Mouse (Mus musculus) lung, embryonic 16.5 days (tissue): Measurements from ENCODE around the gene Kctd19. TPM values are rescaled to one million over a fixed set of nuclear protein-coding genes. Genes with fewer than 3 reads are reported as not detected.

Experiments used
- ATAC-seq: fragments of 200-750 bp; cut with Nextera tagmentation; 2 replicates; pipeline ENCODE4 v1.8.0; 2017; ENCODE audit warnings: low read depth, mild to moderate bottlenecking, moderate library complexity
- H3K27ac ChIP-seq: fragments of 300-500 bp; sonication (generic); 2 replicates; pipeline ENCODE4 v1.5.1; 2014; ENCODE audit warnings: mild to moderate bottlenecking, control low read depth, low read length
- H3K27me3 ChIP-seq: fragments of 300-500 bp; sonication (generic); 2 replicates; pipeline ENCODE4 v1.6.1; 2014; ENCODE audit warnings: low read depth, low read length, mixed read lengths; ENCODE audit not compliant: control insufficient read depth, insufficient read depth
- H3K36me3 ChIP-seq: fragments of 300-500 bp; sonication (generic); 2 replicates; pipeline ENCODE4 v1.6.1; 2014; ENCODE audit warnings: low read length; ENCODE audit not compliant: control insufficient read depth, insufficient read depth
- H3K4me1 ChIP-seq: fragments of 300-500 bp; sonication (generic); replicated peaks from 2 replicates; pipeline ENCODE4 v1.6.1; 2014; ENCODE audit warnings: low read length, mixed read lengths; ENCODE audit not compliant: control insufficient read depth, insufficient read depth
- H3K4me2 ChIP-seq: fragments of 300-500 bp; sonication (generic); 2 replicates; pipeline ENCODE4 v1.6.1; 2014; ENCODE audit warnings: low read depth, low read length, control low read depth
- H3K4me3 ChIP-seq: fragments of 300-500 bp; sonication (generic); 2 replicates; pipeline ENCODE4 v1.5.1; 2014; ENCODE audit warnings: mild to moderate bottlenecking, low read length, control low read depth
- H3K9ac ChIP-seq: fragments of 300-500 bp; sonication (generic); 2 replicates; pipeline ENCODE4 v1.6.1; 2014; ENCODE audit warnings: low read length, control low read depth
- H3K9me3 ChIP-seq: fragments of 300-500 bp; sonication (generic); 2 replicates; pipeline ENCODE4 v1.6.1; 2016; ENCODE audit warnings: low read length; ENCODE audit not compliant: control insufficient read depth
- WGBS: fragments of 180-500 bp; shearing (Covaris S2); extraction: QIAGEN DNeasy Blood & Tissue Kit; methylation state at CpG from one replicate; pipeline ENCODE4 v1.1.7; 2014; 5-methylcytosine and 5-hydroxymethylcytosine counted together
- polyA plus RNA-seq: library from polyadenylated mRNA; unstranded; fragments of >200 nt; fragmentation: Nextera tagmentation; extraction: Ambion mirVana; gene quantifications from 2 replicates; pipeline ENCODE4 v1.2.1, GENCODE M21; 2015

Kctd19 gene
- 0.13 and 0.36 TPM in 2 replicates for polyA plus RNA-seq

GRCm38 (mm10) chr8:105413391-105413790 is at the start of gene Kctd19, which contains the start of gene Lrrc36:
TSS of gene Kctd19 (minus strand) at chr8:105413502.
TSS of gene Lrrc36 (plus strand) at chr8:105413571.
- H3K27me3 ChIP-seq: peaks cover 10% of the 10 kb centered on the region
- H3K27ac ChIP-seq: no peak within 1 kb of the TSS
- H3K4me2 ChIP-seq: peak within 1 kb of the TSS; percentile 68
- H3K36me3 ChIP-seq: no peaks in the 10 kb centered on the region
- peaks cover 9% of the 10 kb centered on the region for H3K4me1 ChIP-seq
- H3K9ac ChIP-seq: peak within 1 kb of the TSS; percentile 43
- 1% methylated on average over 30 of the region's 34 CpGs for WGBS
- H3K9me3 ChIP-seq: no peaks in the 10 kb centered on the region
- ATAC-seq: peak; percentile 86
- peak within 1 kb of the TSS; percentile 46 for H3K4me3 ChIP-seq

GRCm38 (mm10) chr8:105461085-105461803 is 47.9 kb upstream of the Kctd19 start:
- H3K27me3 ChIP-seq: no peaks in the 10 kb centered on the region
- H3K4me1 ChIP-seq: peaks cover 20% of the 10 kb centered on the region
- H3K4me2 ChIP-seq: peak overlapping the region; percentile 5; the same call in 1 of the 2 replicates
- peak overlapping the region; percentile 89 for H3K27ac ChIP-seq
- H3K9me3 ChIP-seq: no peaks in the 10 kb centered on the region
- no peak overlapping the region for H3K4me3 ChIP-seq
- WGBS: 37% methylated on average over 13 of the region's 13 CpGs
- ATAC-seq: peak; percentile 80
- H3K9ac ChIP-seq: no peak overlapping the region
- no peaks in the 10 kb centered on the region for H3K36me3 ChIP-seq

GRCm38 (mm10) chr8:105455218-105455617 is 41.9 kb upstream of the Kctd19 start:
- Histone ChIP-seq H3K4me2 (no peak overlapping the region), H3K27ac (no peak overlapping the region), H3K4me3 (no peak overlapping the region), H3K9me3 (no peaks in the 10 kb centered on the region), H3K4me1 (peaks cover 14% of the 10 kb centered on the region), H3K9ac (0 out of 2 replicates have a peak overlapping the region, but pooled peaks have one; percentile 5), H3K36me3 (no peaks in the 10 kb centered on the region), H3K27me3 (no peaks in the 10 kb centered on the region)
- 29% methylated on average over 10 of the region's 10 CpGs for WGBS
- no peak for ATAC-seq

DNA sequence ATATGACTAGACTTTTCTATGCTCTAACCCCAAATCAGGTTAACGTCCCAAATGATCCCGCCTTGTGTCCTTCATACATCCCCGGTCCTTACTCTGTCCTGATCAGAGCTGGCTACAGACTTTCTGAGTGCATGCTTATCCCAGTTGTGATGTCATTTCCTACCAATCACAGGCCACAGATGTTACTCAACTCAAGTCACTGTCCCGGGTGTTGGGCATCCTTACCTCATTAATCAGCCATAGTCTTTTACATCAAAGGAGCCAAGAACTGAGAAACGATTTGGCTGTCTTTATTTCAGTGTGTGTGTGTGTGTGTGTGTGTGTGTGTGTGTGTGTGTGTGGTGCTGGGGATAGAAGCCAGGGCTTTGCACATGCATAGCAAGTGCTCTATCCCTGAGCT is 40.8 kb upstream of the Kctd19 start:
- ATAC-seq: peak; percentile 86
- H3K9me3 ChIP-seq: no peaks in the 10 kb centered on the region
- no peak overlapping the region for H3K9ac ChIP-seq
- 37% methylated on average over 5 of the region's 5 CpGs for WGBS
- no peak overlapping the region for H3K4me2 ChIP-seq
- no peak overlapping the region for H3K27ac ChIP-seq
- peaks cover 9% of the 10 kb centered on the region; the same call in 1 of the 2 replicates for H3K4me1 ChIP-seq
- no peak overlapping the region for H3K4me3 ChIP-seq
- H3K36me3 ChIP-seq: no peaks in the 10 kb centered on the region
- no peaks in the 10 kb centered on the region for H3K27me3 ChIP-seq

GRCm38 (mm10) chr8:105453296-105453695 is 40.0 kb upstream of the Kctd19 start:
- Histone ChIP-seq H3K4me2 (no peak overlapping the region), H3K27ac (no peak overlapping the region; the same call in 1 of the 2 replicates), H3K27me3 (no peaks in the 10 kb centered on the region), H3K4me3 (no peak overlapping the region), H3K4me1 (peaks cover 9% of the 10 kb centered on the region; the same call in 1 of the 2 replicates), H3K36me3 (no peaks in the 10 kb centered on the region), H3K9ac (no peak overlapping the region), H3K9me3 (no peaks in the 10 kb centered on the region)
- WGBS: 49% methylated on average over 5 of the region's 5 CpGs
- ATAC-seq: no peak

DNA sequence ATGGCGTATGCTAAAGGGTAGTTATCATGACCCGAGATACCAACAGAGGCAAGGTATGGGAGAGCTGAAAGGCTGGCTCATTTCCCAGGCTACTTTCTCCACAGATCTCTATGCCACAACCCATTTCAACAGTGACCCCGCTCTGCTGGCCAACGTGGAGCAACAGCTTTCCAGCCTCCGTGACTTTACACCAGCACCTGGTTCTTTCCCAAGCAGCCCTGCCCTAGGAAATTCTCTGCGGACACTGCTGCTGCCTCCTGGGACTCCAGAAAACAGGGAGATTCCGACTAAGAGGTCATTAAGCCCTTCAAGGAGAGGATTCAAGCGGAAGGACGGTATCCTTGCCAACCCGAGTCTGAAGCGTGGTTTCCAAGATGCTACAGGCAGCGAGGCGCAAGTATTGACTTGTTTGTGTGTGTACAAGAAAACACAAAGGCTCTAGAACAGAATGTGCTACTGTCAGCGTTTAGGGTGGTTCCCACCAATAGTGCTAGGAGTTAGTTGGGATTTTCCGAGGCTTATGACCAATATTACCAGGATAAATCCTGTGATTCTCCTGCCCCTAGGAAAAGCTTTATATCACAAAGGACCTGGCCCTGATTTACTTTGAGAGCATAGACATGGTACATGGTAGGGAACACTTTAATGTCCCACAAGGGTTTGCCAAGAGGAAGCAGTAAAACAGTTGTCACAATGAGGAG is 38.8 kb upstream of the Kctd19 start:
- no peaks in the 10 kb centered on the region for H3K36me3 ChIP-seq
- H3K4me2 ChIP-seq: no peak overlapping the region
- H3K4me1 ChIP-seq: peaks cover 9% of the 10 kb centered on the region; the same call in 1 of the 2 replicates
- no peaks in the 10 kb centered on the region for H3K9me3 ChIP-seq
- no peaks in the 10 kb centered on the region for H3K27me3 ChIP-seq
- no peak overlapping the region for H3K27ac ChIP-seq
- 63% methylated on average over 15 of the region's 15 CpGs for WGBS
- no peak overlapping the region for H3K9ac ChIP-seq
- ATAC-seq: no peak
- H3K4me3 ChIP-seq: no peak overlapping the region

DNA sequence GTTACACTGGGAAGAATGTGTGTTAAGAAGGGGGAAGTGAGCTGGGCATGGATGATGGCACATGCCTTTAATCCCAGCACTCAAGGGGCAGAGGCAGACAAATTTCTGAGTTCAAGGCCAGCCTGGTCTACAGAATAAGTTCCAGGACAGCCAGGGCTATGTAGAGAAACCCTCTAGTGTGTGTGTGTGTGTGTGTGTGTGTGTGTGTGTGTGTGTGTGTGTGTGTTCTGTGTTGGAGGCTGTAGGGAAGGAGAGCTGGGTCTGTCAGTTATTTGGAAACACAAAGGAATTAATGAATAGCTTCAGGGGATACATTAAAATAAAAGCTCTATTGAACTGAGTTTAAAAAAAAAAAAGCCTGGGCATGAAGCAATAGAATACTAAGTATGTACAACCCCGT is 37.7 kb upstream of the Kctd19 start:
- WGBS: 33% methylated on average over 1 of the region's 1 CpGs
- Histone ChIP-seq H3K4me1 (peaks cover 9% of the 10 kb centered on the region; the same call in 1 of the 2 replicates), H3K9me3 (no peaks in the 10 kb centered on the region), H3K4me2 (no peak overlapping the region), H3K27ac (no peak overlapping the region), H3K27me3 (no peaks in the 10 kb centered on the region), H3K9ac (no peak overlapping the region), H3K36me3 (no peaks in the 10 kb centered on the region), H3K4me3 (no peak overlapping the region)
- ATAC-seq: no peak

- ATAC-seq: no peak
- no peak overlapping the region for H3K4me2 ChIP-seq
- H3K4me1 ChIP-seq: peaks cover under 1% of the 10 kb centered on the region; the same call in 1 of the 2 replicates
- WGBS: 80% methylated on average over 5 of the region's 5 CpGs
- H3K36me3 ChIP-seq: no peaks in the 10 kb centered on the region
- H3K27me3 ChIP-seq: no peaks in the 10 kb centered on the region
- no peak overlapping the region for H3K27ac ChIP-seq
- no peak overlapping the region for H3K4me3 ChIP-seq
- no peak overlapping the region for H3K9ac ChIP-seq
- H3K9me3 ChIP-seq: no peaks in the 10 kb centered on the region
Observed at GRCm38 (mm10) chr8:105448596-105448995, 35.3 kb upstream of the Kctd19 start.

DNA sequence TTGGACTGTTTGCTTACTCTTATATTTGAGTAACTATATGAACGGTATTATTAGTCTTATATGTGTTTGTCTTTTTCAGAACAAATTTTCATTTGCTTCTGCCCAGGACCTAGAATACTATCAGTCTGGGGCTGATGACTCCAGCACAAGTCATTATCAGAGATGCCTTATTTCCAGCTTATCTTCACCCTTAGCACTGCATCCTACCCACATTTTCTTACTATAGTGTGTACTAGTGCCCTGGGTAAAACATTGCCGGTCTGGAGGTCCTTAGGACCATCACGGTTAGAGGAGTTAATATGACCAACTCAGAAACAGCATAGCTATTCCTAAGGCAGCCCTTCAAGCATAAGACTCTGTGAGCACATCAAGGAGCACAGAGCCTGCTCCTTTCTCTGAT is 34.9 kb upstream of the Kctd19 start:
- WGBS: 83% methylated on average over 3 of the region's 3 CpGs
- Histone ChIP-seq H3K27ac (no peak overlapping the region), H3K4me1 (no peaks in the 10 kb centered on the region), H3K9ac (no peak overlapping the region), H3K36me3 (no peaks in the 10 kb centered on the region), H3K4me2 (no peak overlapping the region), H3K9me3 (no peaks in the 10 kb centered on the region), H3K27me3 (no peaks in the 10 kb centered on the region), H3K4me3 (no peak overlapping the region)
- ATAC-seq: no peak
